Mouse (Mus musculus) heart, adult 2 months (tissue): ENCODE results near the gene 4922502D21Rik.

ENCODE experiments used
- CTCF ChIP-seq: fragments of 200-600 bp; IDR thresholded peaks from 2 replicates; pipeline ENCODE4 v1.8.1; 2022; ENCODE audit warnings: antibody characterized with exemption, mild to moderate bottlenecking, moderate library complexity
- EP300 ChIP-seq: fragments of 200-500 bp; IDR thresholded peaks from 2 replicates; pipeline ENCODE4 v1.6.1; 2011; ENCODE audit warnings: low read depth, low read length, control low read depth; ENCODE audit not compliant: insufficient read depth

DNA sequence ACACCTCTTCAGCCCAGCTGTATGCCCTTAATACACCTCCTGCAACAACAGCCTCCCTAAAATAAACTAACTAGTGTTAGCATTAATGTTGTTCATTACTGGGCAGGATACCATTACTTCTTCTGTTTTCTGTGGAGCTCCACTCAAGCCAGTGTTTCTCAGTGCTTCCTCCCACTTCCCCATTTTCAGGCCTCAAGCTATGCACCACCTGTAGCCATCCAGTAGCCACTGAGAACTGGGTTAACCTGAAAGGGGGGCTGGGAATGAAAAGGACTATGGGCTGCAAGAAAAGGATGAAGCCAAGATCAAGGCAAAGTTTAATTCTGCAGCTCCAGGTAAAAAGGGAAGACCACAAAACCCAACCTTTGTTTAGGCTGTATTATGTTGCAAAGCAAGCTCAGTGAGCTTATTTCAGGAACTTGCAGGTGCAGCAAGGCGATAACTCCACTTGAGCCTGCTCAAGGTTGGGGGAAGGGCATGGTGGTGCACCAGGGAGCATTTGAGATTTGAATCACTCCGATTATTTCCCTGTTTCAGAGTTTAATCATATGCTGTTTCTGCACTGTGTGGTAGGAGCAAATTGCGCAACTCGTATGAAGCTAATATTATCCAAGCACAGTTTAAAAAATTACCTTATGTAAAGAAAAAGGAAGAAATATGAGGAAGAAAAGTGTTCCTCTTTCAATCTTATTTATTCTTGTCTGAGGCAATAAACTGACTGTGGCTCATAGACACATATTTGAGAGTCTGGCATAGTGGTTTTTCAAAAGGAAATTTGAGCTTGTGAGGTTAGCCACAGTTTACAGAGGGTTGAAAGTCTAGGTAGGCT lies 18.1 kb upstream of the 4922502D21Rik start:
- no peak for TF ChIP-seq CTCF
- TF ChIP-seq EP300, result no peak
